Mouse (Mus musculus): ENCODE results near the gene Gucy1b1. TPM values are rescaled to one million over a fixed set of nuclear protein-coding genes. Genes with fewer than 3 reads are reported as not detected.

The Gucy1b1 gene
- polyA plus RNA-seq, 1 experiment, result not detected

DNA sequence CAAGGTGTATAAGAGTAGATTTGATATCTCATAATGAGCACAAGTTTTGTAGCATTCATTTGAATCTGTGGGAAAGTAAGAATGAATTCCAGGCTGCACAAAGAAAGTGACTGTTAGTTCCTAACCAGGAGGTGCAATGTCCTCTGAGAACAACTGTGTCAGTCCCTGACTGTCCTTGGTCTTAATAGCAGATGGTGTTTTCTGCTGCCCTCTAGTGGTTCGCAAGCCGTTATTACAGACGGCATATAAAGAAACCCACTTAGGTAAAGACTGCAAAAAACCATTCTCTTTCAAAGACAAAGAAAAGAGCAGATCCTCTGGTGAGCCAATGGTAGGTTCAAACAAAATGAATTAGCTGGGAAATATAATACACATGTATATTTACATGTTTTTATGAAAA, 45.3 kb downstream of the Gucy1b1 start:
- Histone ChIP-seq H3K4me3 (no peak overlapping the region), H3K79me2 (ENCODE audit: control insufficient read depth, insufficient read depth) (no peaks in the 10 kb centered on the region), H3ac (ENCODE audit: control insufficient read depth, insufficient read length) (no peak overlapping the region), H3K36me3 (ENCODE audit: control insufficient read depth, insufficient read depth) (no peaks in the 10 kb centered on the region), H3K27me3 (ENCODE audit: control insufficient read depth, insufficient read depth, insufficient read length) (peaks cover 11% of the 10 kb centered on the region), H3K4me2 (ENCODE audit: low read depth) (no peak overlapping the region)
- TF ChIP-seq TCF12 (IDR thresholded peaks at IDR 0.05; ENCODE audit: insufficient read depth, poor library complexity, severe bottlenecking), result no peak
- no peak for TF ChIP-seq POLR2A (IDR thresholded peaks at IDR 0.05; ENCODE audit: insufficient read length, low read depth)
- no peak for TF ChIP-seq REST (IDR thresholded peaks at IDR 0.05; ENCODE audit: insufficient read depth, insufficient read length)
- no peak for TF ChIP-seq CEBPB (IDR thresholded peaks at IDR 0.05; ENCODE audit: insufficient read depth, poor library complexity, severe bottlenecking)
- TF ChIP-seq MYOD1 (IDR thresholded peaks at IDR 0.05; ENCODE audit: control insufficient read depth in 1 of 3, insufficient read length in 2 of 3, low read depth in 2 of 3), result no peak
- no peak for TF ChIP-seq USF1 (IDR thresholded peaks at IDR 0.05; ENCODE audit: low read depth)
- TF ChIP-seq MAX (IDR thresholded peaks at IDR 0.05; ENCODE audit: low read depth), result no peak
- no peak for TF ChIP-seq SRF (IDR thresholded peaks at IDR 0.05; ENCODE audit: control insufficient read depth, insufficient read length, low read depth)
- no peak for TF ChIP-seq MYOG (IDR thresholded peaks at IDR 0.05; ENCODE audit: control insufficient read depth in 1 of 3, insufficient read depth in 1 of 3, insufficient read length in 2 of 3, low read depth in 2 of 3)
- no peak for TF ChIP-seq TCF3 (IDR thresholded peaks at IDR 0.05; ENCODE audit: insufficient read length, low read depth)

DNA sequence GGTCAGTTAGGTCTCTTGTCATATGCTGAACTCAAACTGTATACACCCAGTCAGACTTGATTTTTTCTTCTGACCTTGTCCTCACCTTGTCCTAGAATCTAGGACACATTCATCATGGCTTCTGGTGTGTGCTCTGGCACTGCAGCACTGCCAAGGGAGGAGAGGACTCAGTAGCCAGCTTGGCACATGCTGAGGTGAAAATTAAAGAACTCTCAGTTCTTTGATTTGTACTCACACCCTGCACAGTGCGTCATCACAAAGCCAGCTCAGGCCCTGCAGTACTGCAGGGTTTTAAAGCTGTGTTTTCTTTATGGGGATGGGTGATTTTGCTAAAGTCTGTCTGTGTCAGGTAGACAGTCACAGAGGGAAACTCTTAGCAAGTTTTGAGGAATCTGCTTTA, 47.2 kb downstream of the Gucy1b1 start:
- no peak for TF ChIP-seq MYOD1 (IDR thresholded peaks at IDR 0.05; ENCODE audit: control insufficient read depth in 1 of 3, insufficient read length in 2 of 3, low read depth in 2 of 3)
- no peak for TF ChIP-seq MYOG (IDR thresholded peaks at IDR 0.05; ENCODE audit: control insufficient read depth in 1 of 3, insufficient read depth in 1 of 3, insufficient read length in 2 of 3, low read depth in 2 of 3)
- TF ChIP-seq E2F4 (IDR thresholded peaks at IDR 0.05; ENCODE audit: insufficient read depth), result no peak
- no peak for TF ChIP-seq SRF (IDR thresholded peaks at IDR 0.05; ENCODE audit: control insufficient read depth, insufficient read length, low read depth)
- TF ChIP-seq CEBPB (IDR thresholded peaks at IDR 0.05; ENCODE audit: insufficient read depth, poor library complexity, severe bottlenecking), result no peak
- TF ChIP-seq REST (IDR thresholded peaks at IDR 0.05; ENCODE audit: insufficient read depth, insufficient read length), result no peak
- no peak for TF ChIP-seq TCF12 (IDR thresholded peaks at IDR 0.05; ENCODE audit: insufficient read depth, poor library complexity, severe bottlenecking)
- TF ChIP-seq POLR2A (IDR thresholded peaks at IDR 0.05; ENCODE audit: insufficient read length, low read depth), result no peak
- no peak for TF ChIP-seq USF1 (IDR thresholded peaks at IDR 0.05; ENCODE audit: low read depth)
- TF ChIP-seq TCF3 (IDR thresholded peaks at IDR 0.05; ENCODE audit: insufficient read length, low read depth), result no peak
- no peak for TF ChIP-seq POLR2AphosphoS2 (IDR thresholded peaks at IDR 0.05; ENCODE audit: insufficient read length, low read depth)
- no peak for TF ChIP-seq MAX (IDR thresholded peaks at IDR 0.05; ENCODE audit: low read depth)

DNA sequence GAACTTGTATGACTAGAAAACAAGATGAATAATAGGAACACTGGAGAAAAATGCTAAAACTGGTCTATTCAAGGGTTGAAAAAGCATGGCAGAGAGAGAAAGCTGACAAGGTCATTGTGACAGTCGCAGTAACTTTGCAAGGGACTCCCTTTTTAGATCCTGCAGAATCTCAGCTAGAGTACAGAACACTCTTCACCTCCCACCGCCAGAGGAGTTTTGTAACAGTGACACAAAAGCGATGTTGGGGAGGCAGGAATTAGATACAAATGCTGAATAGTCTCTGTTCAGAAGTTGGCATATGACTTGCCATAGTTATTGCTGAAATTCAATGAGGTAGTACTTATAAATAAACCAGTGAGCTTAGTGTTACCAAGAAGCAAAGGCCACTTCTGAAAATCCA, 51.4 kb downstream of the Gucy1b1 start:
- Histone ChIP-seq H3ac (ENCODE audit: control insufficient read depth, insufficient read length) (no peak overlapping the region), H3K27me3 (ENCODE audit: control insufficient read depth, insufficient read depth, insufficient read length) (peaks cover 3% of the 10 kb centered on the region), H3K4me2 (ENCODE audit: low read depth) (no peak overlapping the region), H3K79me2 (ENCODE audit: control insufficient read depth, insufficient read depth) (no peaks in the 10 kb centered on the region), H3K4me3 (no peak overlapping the region), H3K36me3 (ENCODE audit: control insufficient read depth, insufficient read depth) (no peaks in the 10 kb centered on the region)
- TF ChIP-seq CEBPB (IDR thresholded peaks at IDR 0.05; ENCODE audit: insufficient read depth, poor library complexity, severe bottlenecking) (no peak), MAX (IDR thresholded peaks at IDR 0.05; ENCODE audit: low read depth) (no peak), USF1 (IDR thresholded peaks at IDR 0.05; ENCODE audit: low read depth) (no peak), E2F4 (IDR thresholded peaks at IDR 0.05; ENCODE audit: insufficient read depth) (no peak), MYOG (IDR thresholded peaks at IDR 0.05; ENCODE audit: control insufficient read depth in 1 of 3, insufficient read depth in 1 of 3, insufficient read length in 2 of 3, low read depth in 2 of 3) (no peak), POLR2A (IDR thresholded peaks at IDR 0.05; ENCODE audit: insufficient read length, low read depth) (no peak), SRF (IDR thresholded peaks at IDR 0.05; ENCODE audit: control insufficient read depth, insufficient read length, low read depth) (no peak), TCF3 (IDR thresholded peaks at IDR 0.05; ENCODE audit: insufficient read length, low read depth) (no peak), POLR2AphosphoS2 (IDR thresholded peaks at IDR 0.05; ENCODE audit: insufficient read length, low read depth) (no peak), MYOD1 (IDR thresholded peaks at IDR 0.05; ENCODE audit: control insufficient read depth in 1 of 3, insufficient read length in 2 of 3, low read depth in 2 of 3) (no peak), TCF12 (IDR thresholded peaks at IDR 0.05; ENCODE audit: insufficient read depth, poor library complexity, severe bottlenecking) (no peak), REST (IDR thresholded peaks at IDR 0.05; ENCODE audit: insufficient read depth, insufficient read length) (no peak)

More for the DNA sequence above, 47.2 kb downstream of the Gucy1b1 start:
- Histone ChIP-seq H3K4me2 (ENCODE audit: low read depth) (no peak overlapping the region), H3K79me2 (ENCODE audit: control insufficient read depth, insufficient read depth) (no peaks in the 10 kb centered on the region), H3K27me3 (ENCODE audit: control insufficient read depth, insufficient read depth, insufficient read length) (peaks cover 3% of the 10 kb centered on the region), H3K36me3 (ENCODE audit: control insufficient read depth, insufficient read depth) (no peaks in the 10 kb centered on the region), H3K4me3 (no peak overlapping the region), H3ac (ENCODE audit: control insufficient read depth, insufficient read length) (no peak overlapping the region)

DNA sequence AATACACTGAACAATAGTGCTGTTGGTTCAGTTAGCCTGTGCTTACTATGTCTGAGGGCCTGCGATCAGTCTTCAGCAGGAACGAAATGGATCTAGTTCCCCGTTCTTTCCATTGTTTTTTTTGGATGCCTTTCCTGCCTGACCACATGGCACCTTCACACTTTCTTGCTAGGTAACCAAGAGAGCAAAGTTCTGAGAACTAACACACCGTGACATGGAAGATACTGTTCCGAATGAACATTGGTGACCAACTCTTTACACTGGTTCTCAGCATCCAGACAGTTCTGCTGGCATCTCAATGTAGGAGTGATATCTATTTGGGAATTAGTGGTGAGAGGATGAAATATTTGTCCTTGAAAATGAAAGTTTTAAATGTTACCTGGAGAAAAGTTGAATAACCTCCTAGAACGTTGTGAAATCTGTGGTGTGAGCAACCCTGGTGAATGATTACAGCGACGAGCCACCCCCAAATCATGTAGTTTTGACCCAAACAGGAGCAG, 52.0 kb downstream of the Gucy1b1 start:
- H3K36me3 ChIP-seq (ENCODE audit: control insufficient read depth, insufficient read depth), result no peaks in the 10 kb centered on the region
- H3ac ChIP-seq (ENCODE audit: control insufficient read depth, insufficient read length), result no peak overlapping the region
- no peaks in the 10 kb centered on the region for H3K79me2 ChIP-seq (ENCODE audit: control insufficient read depth, insufficient read depth)
- no peak overlapping the region for H3K4me2 ChIP-seq (ENCODE audit: low read depth)
- peaks cover 3% of the 10 kb centered on the region for H3K27me3 ChIP-seq (ENCODE audit: control insufficient read depth, insufficient read depth, insufficient read length)
- H3K4me3 ChIP-seq, result no peak overlapping the region
- TF ChIP-seq POLR2A (IDR thresholded peaks at IDR 0.05; ENCODE audit: insufficient read length, low read depth), result no peak

DNA sequence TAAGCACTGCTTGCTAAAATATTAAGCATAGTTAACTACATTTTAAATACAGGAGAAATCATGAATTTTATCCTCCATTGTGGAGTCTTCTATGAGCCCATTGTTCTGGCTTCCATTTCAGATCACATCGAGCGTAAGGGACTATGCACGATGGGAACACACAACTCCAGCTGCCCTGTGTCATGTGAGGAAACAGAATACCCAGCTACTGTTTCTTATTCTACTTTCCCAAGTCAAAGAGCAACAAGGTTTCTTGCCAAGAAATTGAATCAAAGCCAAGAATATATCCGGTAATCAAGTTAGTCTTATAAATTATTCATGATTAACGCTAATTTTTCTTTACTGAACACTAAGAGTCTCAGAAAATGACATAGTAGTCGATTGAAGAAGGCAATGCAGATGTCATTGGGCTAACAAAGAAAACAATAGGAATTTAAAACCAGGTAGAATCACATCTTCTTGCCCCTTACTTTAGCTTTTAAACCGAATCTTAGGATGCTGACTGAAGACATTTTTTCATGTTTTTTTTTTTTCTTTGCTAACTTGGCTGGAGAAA, 60.3 kb downstream of the Gucy1b1 start:
- TF ChIP-seq USF1 (IDR thresholded peaks at IDR 0.05; ENCODE audit: low read depth) (no peak), MYOG (IDR thresholded peaks at IDR 0.05; ENCODE audit: control insufficient read depth in 1 of 3, insufficient read depth in 1 of 3, insufficient read length in 2 of 3, low read depth in 2 of 3) (no peak), REST (IDR thresholded peaks at IDR 0.05; ENCODE audit: insufficient read depth, insufficient read length) (no peak)
- Histone ChIP-seq H3K36me3 (ENCODE audit: control insufficient read depth, insufficient read depth) (no peaks in the 10 kb centered on the region), H3K27me3 (ENCODE audit: control insufficient read depth, insufficient read depth, insufficient read length) (peaks cover 5% of the 10 kb centered on the region), H3ac (ENCODE audit: control insufficient read depth, insufficient read length) (no peak overlapping the region), H3K79me2 (ENCODE audit: control insufficient read depth, insufficient read depth) (no peaks in the 10 kb centered on the region), H3K4me2 (ENCODE audit: low read depth) (no peak overlapping the region), H3K4me3 (no peak overlapping the region)

All from myocyte (in vitro differentiated cells).